Mouse (Mus musculus): ENCODE results near the gene Zfand6. TPM values are rescaled to one million over a fixed set of nuclear protein-coding genes. Genes with fewer than 3 reads are reported as not detected.

Zfand6 gene
- total RNA-seq, 2 experiments from 2014 or later, result 67.9 to 77.0 TPM

DNA sequence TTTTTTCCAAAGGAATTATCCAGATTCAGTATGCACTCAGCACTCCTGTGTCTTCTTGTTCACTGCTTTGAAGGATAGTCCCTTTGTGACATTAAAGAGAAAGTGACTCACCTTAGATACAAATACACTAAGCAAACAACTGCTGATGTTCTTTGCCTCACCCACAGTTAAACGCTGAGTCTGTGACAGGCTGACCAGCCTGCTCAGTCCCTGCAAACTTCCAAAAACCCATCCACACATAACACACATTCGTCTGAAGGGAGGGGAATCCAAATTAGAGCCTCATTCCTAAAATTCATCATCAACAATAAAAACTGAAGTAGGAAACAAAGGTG is 37.8 kb downstream of the Zfand6 start:
- DNase-seq (ENCODE audit: low spot score in 2 of 2), result no peak

DNA sequence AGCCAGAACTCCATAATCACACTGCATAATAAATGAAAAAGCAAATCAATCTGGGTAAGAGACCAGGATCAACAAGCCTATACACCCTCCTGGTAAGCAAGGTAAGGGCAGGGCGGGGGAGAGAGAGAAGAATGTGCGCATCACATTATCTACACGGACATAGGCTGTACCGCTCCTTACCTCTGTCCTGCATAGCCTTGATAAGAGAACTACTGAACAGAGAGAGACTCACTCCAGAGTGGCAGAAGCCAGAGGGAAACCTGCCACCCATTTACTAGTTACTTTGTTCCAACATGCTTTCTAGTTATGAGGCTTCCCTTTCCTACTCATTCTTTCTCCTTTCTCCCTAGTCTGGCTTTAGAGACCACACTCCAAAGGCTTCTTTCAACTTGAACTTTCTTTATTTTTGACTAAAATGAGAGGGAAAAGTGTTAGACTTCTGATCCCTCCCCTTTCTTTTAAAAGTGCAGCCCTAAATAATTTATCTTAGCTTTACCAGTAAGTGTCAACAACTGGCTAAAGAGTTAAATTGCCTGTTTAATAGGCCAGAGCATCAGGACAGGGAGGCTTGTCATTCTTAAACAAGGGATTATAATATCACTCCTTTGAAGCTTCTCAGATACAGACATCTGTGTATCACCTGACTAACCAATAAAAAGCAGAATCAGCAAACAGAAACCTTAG is 38.3 kb downstream of the Zfand6 start:
- no peak for DNase-seq (ENCODE audit: low spot score in 2 of 2)

DNA sequence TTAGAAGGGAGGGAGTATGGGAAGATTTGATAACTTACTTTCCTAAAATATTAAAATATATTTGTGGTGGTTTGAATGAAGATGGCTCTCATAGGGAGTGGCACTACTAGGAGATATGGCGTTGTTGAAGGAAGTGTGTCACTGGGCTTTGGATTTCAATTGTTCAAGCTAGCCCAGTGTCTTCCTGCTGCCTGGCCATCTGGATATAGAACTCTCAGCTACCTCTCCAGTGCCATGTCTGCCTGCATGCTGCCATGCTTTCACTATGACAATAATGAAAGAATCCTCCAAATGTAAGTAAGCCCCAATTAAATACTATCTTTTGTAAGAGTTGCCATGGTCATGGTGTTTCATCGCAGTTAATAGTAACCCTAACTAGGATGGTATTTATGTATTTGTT is 40.7 kb downstream of the Zfand6 start:
- no peak for DNase-seq (ENCODE audit: low spot score in 2 of 2)

DNA sequence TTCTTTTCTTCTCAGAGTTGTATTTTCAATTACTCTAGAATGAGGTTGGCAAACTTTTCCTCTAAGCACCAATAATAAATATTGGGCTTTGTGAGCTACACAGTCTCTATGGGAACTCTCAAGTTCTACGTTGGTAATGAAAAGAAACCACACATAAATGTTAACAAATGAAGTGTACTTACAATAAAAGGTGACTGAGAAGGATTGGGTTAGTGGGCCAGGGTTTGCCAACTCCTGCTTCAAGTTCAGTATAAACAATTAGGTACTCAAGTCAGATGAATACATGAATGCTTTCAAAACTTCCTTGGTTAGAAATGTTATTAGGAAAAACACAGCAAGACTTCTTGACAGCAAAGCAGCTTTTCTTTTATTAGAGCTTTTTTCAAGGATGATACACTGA is 43.5 kb downstream of the Zfand6 start:
- no peak for DNase-seq (ENCODE audit: low spot score in 2 of 2)

DNA sequence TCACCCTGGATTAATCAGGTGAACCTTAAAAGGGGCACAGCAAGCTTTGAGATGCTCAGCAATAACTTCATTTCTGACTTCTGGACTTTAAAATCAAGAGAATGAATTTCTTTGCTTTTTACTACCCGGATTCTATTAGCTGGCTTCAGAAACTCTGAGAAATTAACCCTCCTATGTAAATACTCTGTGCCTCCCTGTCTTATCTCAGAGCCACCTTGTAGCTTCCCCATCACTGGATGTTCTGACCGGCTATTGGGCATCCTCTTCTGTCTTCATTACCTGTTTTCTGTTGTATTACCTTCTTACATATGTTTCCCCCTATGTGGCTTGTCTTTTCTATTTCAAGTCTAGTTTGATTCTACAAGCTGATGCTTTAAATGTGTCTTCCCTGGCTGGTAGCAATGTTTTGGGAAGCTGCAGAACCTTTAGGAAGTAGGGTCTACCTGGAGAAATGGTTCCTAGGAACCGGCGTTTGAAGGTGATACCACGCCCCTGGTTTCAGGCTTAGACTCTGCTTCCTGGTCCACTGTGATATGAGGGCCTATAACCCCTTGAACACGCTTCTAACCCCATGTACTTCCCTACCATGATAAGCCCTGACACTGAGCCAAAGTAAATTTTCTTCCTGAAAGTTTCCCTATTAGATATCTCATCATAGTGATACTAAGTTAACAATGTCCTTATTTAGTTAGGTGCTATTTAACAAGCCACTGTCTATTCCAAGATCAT is 46.3 kb downstream of the Zfand6 start:
- DNase-seq (ENCODE audit: low spot score in 2 of 2), result no peak

DNA sequence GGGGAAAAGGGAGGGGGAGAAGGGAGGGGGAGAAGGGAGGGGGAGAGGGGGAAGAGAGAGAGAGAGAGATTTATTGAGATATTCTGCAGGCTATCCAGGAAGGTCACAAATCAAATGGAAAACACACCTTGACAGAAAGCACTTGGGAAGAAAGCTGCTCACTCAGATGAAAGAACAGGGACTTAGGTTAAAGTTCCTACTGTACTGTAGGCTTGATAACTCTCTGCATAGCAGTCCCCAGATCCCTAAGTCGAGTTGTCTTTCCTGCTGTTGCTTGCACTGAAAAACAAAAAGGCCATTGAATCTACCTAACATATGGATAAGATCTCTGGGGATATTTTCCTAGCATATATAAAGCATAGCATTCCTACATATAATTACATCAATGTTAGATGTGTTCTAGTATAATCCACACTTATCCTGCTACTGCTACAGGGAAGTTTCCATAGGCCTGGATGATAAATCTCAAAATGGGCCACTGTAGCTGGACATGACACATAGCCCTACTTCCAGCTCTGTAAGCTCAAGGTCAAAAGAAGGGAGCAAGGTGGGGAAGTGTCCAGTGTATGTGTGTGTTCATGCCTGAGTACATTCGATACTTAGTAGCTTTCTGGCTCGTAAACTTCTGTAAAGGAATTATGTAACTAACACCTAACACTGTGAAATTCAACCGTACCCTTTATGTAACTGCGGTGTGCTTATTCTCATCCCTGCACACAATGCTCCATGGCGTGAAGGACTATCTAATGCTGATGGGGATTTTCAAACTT is 47.4 kb downstream of the Zfand6 start:
- no peak for DNase-seq (ENCODE audit: low spot score in 2 of 2)

DNA sequence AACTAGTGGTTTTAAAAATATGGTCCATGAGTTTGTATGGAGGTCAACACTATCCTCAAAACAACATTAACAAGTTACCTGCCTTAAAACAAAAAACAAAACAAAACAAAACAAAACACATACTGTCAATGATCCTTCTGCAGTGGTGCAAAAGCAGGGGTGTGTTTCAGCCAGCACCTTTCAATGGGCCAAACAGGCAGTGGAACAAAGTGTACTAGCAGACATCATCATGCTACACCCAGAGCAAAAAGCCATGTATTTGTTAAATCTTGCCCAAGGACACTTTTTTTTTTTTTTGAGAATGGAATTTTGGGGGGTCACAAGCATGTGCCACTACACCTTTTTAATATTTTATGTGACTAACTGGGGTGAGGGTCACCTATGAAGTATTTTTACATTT is 52.8 kb downstream of the Zfand6 start:
- DNase-seq (ENCODE audit: low spot score in 2 of 2), result no peak

DNA sequence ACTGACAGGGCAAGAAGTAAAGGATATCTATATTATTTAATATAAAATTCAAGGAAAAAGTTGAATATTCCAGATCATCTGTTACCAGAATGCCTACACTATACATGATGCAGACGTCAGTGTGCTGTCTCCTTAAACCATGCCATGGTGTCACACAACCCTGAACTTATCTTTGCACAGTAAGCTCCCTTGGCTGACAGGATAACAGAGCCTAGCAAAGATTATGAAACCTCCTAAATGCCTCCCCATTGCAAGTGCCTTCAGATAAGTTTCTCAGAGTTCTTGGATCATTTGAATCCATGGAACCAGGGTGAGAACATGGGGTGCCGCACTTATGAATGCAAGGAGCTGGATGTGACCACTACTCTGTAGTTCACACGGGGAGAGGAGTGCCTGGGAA is 57.9 kb downstream of the Zfand6 start:
- no peak for DNase-seq (ENCODE audit: low spot score in 2 of 2)

DNA sequence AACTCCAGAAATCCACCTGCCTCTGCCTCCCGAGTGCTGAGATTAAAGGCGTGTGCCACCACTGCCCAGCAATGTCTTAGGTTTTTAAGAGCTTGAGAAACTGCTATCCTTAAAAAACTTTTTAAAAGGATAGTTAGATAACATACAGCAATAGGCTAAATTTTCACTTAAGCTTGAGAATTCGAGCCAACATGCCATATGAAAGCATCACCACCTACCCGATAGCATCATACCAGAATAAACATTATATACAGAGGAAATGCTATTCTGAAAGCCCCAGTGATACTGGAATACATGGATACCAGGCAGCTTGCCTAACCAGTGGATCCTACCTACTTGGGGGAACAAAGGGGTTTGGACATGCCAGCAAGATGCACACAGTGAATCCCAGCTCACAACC is 66.0 kb downstream of the Zfand6 start:
- DNase-seq (ENCODE audit: low spot score in 2 of 2), result no peak

DNA sequence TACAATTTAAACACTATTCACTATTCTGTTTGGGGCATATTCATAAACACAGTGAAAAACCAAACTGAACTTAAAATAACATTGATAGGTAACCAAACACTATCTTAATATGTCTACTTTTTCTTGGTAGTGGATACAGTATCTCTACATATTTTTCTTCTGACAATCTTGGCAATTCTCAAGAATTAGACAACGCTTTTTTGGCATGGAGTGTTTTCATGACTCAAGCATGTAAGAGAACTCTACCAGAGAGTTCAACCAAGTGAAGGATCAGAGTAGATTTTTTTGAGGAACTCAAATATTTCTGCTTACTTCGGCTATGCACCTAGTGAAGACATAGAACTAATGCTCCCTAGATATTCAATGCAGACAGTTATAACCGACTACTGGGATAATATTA is 68.8 kb downstream of the Zfand6 start:
- no peak for DNase-seq (ENCODE audit: low spot score in 2 of 2)

DNA sequence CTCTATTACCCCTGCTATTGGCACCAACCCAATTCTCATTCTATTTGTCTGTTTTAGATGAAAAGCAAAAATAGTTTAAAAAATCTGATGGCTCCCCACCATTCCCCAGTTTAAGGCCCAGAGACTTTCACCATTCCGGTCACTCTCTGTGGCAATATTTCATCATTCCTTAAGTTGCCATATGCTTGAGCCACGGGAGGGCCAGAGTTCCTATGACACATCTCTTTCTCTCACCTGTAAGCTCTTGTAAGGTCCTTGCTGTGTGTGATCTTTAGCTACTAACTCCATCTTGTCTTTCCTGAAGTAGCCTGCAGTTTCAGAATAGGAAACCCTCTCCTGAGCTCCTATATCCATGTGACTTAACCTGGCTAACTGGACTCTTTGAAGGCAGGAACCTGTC is 70.8 kb downstream of the Zfand6 start:
- DNase-seq (ENCODE audit: low spot score in 2 of 2), result no peak

DNA sequence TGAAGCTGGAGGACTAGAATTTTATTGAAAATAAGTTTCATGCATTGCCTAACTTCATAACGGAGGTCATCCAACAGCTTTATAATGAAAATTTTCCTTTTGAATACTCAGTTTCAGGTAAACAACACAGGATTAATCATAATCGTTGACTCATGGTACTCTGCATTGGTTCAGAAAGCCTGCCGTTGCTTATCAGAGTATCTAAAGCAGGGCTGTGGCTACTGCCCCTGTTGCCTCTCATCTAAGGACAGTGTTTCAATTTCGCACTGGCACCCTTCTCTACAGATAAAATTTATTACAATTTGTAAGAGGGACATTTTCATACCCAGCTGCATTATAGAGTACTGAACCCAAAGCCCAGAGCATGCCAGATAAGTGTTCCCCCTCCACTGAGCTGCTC is 77.3 kb downstream of the Zfand6 start:
- DNase-seq (ENCODE audit: low spot score in 2 of 2), result no peak

DNA sequence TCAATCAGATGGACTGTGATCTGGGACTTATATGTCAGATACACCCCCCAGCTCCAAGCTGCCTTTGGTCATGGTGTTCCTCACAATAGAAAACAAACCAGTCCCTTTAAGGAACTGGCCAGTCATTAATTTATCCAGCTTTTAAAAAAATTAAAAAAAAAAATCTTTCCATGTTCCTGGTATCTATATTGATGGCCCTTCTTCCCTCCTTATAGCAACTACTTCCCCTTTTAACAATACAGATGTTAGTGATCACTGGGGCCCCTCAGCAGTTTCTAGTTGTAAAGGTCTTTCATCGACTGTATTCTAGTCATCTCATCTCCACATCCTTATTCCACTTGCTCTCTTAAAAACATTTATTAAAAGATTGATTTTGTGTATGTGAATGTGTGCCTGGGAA is 78.2 kb downstream of the Zfand6 start:
- DNase-seq (ENCODE audit: low spot score in 2 of 2), result no peak

DNA sequence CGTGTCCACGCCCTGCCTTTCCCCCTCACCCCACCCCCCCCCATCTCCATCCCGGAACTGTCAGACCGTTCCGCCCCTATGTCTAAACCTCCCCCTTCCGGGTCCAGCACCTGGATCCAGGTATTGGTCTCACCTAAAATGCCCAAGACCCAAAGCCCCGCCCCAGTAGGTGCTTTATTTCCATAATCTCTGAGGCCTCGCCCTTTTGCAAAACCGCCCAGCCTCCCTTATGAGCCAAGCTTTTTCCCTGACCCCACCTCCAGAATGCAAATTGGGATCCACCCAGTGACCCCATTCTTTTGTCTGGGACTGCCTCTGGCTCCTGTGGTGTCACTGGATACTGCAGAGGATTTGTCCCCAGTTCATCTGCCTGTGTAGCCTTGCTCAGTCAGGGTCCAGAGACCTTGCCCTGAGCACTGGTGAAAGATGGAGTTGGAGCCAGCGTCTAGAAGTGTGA is 83.4 kb downstream of the Zfand6 start, which contains the start of gene Fah:
Gene Fah, minus strand, starts transcription at position 430 of the 457 bp plus-strand sequence.
- peak in 1 of 2 experiments; percentile 40 for DNase-seq (ENCODE audit: low spot score in 2 of 2)

DNA sequence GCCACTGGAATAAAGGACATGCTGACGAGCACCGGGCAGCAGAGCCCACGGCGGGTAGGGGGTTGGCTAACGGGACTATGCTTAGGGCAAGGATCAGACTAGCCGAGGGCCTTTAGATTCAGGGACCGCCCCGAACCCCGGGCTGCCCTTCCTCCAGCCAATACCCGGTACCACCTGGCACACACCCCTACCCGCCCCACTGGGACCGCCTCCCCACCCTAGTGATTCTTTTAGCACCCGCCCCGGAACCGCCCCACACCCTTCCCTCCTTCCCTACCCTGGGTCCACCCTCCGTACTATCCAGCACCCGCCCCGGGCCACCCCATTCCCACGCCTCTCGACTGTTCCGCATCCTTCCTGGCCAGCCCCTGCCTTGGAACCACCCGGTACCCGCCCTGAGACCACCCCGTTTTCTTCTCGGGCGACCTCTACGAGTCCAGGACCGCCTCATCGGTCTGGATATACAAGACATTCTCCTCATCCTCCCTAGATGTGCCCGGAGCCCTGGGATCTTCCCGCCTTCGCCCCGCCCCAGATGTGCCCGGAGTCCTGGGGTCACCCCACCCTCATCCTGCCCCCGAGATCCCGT is 84.0 kb downstream of the Zfand6 start:
- peak; percentile 69 to 85 for DNase-seq (ENCODE audit: low spot score in 2 of 2)

DNA sequence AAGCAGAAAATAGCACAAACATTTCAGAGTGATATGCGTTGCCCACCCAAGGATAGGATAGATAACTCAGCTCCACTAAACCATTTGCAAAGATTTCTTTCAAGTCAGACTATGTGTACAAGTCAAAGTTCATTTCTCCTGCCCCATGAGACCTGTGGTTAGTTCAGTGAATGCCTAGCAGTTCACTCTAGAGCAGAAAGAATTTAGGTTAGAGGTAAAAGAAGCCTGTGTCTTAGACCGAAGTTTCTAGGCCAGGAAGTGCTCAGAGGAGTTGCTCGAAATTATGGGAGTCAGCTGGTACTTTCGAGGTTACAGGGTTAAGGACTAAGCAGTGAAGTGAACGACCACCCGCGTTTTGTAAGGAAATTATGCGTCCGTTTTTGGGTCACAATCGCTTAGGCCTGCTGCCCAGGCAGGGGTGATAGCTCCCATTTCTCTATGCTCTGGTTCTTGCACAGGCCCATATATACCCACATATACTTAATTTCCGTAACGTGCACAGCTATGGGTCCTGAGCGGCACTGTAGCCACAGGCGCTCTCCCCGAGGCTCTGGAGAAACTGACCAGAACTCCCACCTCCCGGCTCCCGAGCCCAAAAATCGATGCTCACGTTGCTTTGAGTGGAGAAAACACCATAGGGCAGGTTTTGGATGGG is 84.6 kb downstream of the Zfand6 start:
- no peak for DNase-seq (ENCODE audit: low spot score in 2 of 2)

DNA sequence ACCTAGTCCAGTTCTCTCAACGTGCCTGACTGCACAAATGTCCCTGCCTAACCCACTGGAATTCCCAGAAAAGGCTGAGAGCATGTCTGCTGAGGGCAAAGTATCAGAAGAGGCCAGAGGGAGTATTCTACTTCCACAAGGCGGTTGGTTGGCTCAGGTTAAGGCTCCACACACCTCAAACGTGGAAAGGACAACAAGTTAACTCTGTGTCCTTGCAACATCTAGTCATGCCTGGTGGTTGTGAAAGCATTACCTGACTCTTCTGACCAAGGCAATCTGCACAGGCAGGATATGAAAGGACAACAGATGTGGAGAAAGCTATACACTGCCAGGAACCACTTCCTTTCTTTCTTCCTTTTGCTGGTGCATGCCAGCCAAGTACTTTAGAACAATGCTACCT is 85.3 kb downstream of the Zfand6 start:
- DNase-seq (ENCODE audit: low spot score in 2 of 2), result no peak

DNA sequence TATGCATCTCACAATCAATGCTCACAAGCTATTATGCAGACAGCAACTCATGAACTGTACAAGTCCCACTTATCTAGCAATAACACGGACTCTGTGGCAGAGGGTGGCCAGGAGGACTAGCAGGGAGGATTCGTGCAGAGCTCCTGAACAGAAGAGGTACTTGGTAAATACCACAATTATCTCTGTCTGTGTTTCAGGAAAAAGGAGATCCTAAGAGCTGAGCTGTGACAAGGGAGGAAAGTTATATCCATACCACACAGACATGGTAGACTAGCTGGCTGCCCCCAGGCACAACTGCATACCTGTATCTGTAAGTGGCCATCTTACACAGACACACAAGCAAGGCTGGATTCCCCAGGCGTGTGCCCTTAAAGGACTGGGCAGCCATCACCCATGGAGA is 88.4 kb downstream of the Zfand6 start:
- DNase-seq (ENCODE audit: low spot score in 2 of 2), result no peak

DNA sequence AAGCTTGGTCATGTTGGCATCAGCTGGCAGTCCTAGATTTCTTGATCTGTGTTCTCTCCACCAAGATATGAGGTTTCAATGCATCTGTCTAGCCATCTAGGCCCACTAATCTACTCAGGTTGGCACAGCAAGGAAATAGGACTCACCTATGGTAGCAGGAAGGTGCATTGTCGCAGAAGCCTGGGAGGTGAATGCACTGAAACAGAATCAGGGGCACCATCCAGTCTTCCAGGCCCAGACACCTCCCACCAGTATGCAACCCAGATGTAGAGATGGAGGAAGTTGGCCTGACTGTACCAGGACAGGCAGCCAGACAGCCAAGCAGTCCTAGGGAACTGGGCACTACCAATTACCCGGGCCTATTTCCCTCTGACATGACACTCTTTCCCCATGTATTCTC is 89.1 kb downstream of the Zfand6 start:
- no peak for DNase-seq (ENCODE audit: low spot score in 2 of 2)

DNA sequence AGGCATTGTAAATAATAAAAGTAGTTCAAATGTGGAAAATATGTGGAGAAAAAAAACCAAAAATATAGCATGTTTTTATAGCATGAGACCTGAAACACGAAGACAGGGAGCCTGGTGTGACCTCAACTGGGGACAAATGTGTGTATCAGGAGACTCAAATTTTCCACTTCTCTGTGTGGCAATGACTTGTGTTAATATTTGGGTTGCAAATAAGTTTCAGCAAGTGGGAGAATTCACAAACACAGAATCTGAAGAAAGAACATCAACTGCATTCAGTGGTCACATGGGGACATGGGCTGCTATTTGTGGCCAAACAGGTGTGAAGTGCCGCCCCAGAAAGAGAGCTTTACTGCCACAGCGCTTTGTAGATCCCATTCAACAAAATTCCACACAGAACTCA is 93.1 kb downstream of the Zfand6 start:
- no peak for DNase-seq (ENCODE audit: low spot score in 2 of 2)

DNA sequence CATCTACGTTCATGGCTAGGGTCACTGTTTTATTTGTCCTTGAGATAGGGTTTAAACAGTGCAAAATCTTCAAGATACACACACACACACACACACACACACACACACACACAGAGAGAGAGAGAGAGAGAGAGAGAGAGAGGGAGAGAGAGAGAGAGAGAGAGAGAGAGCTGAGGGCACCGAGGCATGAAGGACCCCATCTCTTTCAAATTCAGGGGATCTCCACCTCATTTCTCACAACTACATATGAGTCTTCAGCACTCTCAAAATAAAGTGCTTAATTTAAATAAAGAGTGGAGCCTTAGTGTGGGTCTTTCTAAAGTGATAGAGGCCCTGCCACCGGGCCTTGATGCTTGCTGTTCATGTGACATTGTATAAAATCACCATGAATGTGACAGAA is 93.8 kb downstream of the Zfand6 start:
- DNase-seq (ENCODE audit: low spot score in 2 of 2), result no peak

All from layer of hippocampus, adult 18-20 months (tissue).